Mouse (Mus musculus): Measurements from ENCODE around the gene Serpinb1c.
A peak's percentile ranks its signal among the peaks of the same experiment; 100 is the strongest.
"Not testable (repeated sequence)": the region's sequence is repeated elsewhere in the genome, so short reads cannot be mapped to it uniquely, and the experiment has no call there.

Serpinb1c gene

DNA sequence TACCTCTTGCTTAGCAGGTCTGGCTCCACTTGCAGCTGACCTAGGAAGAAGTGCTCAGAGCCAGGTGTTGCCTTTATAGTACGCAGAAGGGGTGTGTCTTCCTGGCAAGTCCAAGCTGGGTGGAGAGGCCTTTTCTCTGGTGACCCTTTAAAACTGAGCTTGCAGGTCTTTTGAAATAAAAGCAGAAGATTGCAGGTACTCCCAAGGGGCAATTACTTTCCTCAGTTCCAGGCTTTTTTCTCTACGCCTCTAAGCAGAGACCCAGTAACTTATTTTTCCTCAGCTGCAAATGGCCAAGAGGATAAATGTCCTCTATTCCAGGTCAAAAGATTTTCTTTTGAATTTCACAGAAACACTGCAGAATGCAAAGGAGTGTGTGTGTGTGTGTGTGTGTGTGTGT, at the start of gene Serpinb1c:
Serpinb1c (minus strand) TSS at position 101 of the 400 bp plus-strand sequence.
- DNase-seq (ENCODE audit: low spot score), result no peak

DNA sequence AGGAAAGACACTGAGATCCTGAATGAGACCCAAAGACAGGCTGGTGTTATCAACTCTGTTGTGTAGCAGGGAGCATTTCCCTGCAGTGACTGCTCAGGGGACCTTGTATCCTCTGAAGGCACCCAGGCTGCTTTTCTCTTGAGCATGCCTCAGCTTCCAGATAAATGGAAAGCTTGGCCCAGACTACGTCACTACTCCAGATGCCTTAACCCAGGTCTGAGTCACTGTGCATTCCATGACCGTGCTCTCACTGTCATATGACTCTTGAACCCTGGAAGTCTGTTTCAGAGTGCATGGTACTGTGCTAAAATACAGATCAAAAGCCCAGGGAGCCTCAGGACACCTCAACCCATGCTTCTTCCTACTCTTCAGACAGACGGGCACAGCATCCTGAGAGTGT, 41.2 kb upstream of the Serpinb1c start:
- not testable (repeated sequence) for DNase-seq (ENCODE audit: low spot score)

DNA sequence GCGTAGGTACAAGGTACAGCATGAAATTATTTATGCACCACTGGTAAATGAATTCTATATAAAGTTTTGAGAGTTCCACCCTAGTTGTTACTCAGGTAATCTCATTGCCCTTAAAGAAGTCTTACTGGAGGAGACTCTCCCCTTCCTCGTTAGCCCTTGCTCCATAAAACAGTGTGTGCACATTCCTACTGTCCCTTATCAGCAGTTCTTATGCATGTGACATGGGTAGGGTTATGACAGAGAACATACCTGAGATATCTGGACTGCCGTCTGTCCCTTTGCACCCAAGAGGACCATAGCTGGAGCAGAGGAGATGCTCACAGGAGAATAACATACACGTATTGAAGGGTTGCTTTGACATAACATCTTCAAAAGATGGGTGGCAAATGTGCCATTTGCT, 40.3 kb upstream of the Serpinb1c start:
- not testable (repeated sequence) for DNase-seq (ENCODE audit: low spot score)

GRCm38 (mm10) chr13:32934706-32935381, 36.8 kb upstream of the Serpinb1c start:
- no peak for DNase-seq (ENCODE audit: low spot score)

DNA sequence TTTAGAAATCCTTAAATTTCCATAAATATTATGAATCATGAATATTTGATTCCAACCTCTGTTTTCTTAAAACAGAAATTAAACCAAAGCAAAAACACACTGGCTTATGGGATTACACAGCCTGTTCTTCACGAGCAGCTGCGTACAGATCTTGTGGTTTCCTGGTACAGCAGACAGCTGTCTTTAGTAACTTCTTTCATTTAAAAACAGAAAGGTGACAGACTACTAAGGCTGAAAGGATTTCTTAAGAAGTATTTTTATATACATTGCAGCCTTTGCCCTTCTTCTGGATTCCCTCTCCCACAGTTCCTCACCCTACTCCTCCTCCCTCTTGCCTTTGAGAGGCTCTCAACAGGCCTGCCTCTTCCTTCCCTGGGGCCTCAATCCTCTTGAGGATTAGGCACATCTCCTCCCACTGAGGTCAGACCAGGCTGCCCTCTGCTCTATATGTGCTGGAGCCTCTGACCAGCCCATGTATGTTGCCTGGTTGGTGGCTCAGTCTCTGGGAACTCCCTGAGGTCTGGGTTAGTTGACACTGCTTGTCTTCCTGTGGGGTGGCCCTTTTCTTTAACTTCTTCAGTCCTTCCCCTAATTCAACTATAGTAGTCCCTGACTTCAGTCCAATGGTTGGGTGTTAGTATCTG, 31.2 kb upstream of the Serpinb1c start:
- DNase-seq (ENCODE audit: low spot score), result no peak

- no peak for DNase-seq (ENCODE audit: low spot score)
Observed at GRCm38 (mm10) chr13:32927241-32927640, 29.2 kb upstream of the Serpinb1c start.

GRCm38 (mm10) chr13:32926661-32927060, 28.6 kb upstream of the Serpinb1c start:
- DNase-seq (ENCODE audit: low spot score), result no peak

DNA sequence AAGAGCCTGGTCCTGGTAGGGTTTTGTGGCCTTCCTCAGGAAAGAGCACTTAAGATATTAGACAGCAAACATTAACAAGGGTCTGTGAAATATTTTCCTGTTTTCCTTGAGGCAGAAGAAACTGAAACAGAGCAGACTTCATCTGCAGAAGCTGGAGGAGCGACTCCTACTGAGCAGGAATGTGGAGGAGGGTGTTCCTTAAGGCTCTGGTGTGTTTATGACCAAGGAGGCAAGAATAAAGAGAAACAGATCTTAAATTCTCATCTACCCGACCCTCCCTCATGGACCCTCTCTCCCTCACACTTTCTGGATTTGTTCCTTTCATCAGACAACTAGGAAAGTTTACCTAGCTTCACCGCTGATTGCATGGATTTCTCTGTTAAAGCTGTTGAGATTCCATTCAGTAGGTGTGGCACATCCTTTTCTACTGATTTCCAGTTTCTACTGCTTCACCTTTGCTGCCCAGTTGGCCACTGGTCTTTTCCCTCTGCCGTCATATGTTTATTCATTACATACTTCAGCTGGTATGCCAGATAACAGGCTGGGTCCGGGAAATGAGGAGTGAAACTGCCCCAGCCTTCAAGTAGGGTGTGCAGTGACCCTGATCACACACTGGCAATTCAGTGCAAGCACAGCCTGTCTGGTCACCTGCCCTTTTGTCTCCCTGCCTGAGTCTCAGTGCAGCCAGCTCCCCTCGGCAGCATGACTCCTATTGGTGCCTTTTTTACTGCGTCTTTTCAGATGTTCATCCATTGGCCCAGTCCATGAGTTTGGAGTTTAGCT, 26.8 kb upstream of the Serpinb1c start:
- no peak for DNase-seq (ENCODE audit: low spot score)

- no peak for DNase-seq (ENCODE audit: low spot score)
Observed at GRCm38 (mm10) chr13:32922622-32923021, 24.6 kb upstream of the Serpinb1c start.

DNA sequence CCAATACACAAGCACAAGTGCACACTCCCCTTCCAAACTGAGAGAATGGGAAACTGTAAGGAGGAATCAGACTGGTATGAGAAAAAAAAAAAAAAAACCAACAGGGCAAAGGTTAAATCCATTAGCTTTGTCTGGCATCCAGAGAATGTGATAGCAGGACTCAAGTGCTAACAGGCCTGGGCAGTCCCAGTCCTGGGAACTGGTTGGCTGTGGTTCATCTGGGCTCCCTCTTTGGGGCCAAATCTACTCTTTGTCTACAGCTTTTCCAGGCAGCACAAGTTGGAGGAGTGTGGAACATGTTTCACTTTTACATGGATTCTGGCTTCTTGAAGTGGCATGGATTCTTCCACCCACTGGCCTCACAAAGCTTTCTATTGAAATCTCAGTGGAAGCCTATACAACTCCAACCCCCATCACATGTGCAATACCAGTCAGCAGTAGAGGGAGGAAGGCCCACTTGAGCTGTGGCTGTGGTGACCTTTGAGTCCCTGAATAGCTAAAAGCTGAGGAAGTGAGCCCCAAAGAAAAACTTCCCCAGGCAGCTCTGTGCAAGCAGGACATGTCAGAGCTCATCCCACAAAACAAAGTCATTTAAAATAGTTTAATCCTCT, 14.9 kb upstream of the Serpinb1c start:
- DNase-seq (ENCODE audit: low spot score), result no peak

DNA sequence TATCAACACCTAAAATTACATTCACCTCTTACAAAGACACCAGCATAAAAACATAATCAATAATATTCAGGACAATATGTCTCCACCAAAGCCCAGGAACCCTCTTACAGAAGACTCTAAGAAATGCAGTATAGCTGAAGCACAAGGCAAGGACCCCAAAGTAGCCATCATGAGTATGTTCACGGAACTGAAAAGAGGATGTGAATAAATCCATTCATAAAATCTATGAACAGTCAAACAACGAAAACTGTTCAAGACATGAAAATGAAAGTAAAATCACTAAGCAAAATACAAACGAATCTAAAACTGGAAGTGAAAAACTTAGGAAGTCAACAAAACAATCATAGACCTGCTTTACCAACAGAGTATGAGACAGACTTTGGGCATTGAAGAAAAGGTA, 10.2 kb upstream of the Serpinb1c start:
- no peak for DNase-seq (ENCODE audit: low spot score)

- DNase-seq (ENCODE audit: low spot score), result peak; percentile 96
Observed at GRCm38 (mm10) chr13:32903211-32903873, 5.3 kb upstream of the Serpinb1c start.

- peak; percentile 62 for DNase-seq (ENCODE audit: low spot score)
Observed at GRCm38 (mm10) chr13:32902481-32903015, 4.5 kb upstream of the Serpinb1c start.

DNA sequence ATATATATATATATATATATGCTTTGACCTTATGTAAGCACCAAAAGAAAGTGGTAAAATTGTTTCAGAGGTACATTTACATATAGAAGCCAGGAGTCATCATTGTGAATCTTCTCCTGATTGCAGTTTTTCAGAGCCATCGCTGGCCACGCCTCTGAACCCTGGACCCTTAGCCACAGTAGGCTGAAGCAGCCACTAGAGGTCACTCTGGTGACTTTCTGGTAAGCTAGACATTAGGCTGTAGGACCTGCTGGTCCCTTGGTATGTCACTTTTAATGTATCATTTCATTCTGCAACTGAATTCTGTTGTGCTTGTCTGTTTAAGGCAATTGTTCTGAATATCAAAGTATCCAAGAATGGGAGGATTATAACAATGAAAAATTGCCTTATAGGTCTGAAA, 2.6 kb upstream of the Serpinb1c start:
- DNase-seq (ENCODE audit: low spot score), result no peak

- not testable (repeated sequence) for DNase-seq (ENCODE audit: low spot score)
Observed at GRCm38 (mm10) chr13:32899114-32899513, 1.1 kb upstream of the Serpinb1c start.

DNA sequence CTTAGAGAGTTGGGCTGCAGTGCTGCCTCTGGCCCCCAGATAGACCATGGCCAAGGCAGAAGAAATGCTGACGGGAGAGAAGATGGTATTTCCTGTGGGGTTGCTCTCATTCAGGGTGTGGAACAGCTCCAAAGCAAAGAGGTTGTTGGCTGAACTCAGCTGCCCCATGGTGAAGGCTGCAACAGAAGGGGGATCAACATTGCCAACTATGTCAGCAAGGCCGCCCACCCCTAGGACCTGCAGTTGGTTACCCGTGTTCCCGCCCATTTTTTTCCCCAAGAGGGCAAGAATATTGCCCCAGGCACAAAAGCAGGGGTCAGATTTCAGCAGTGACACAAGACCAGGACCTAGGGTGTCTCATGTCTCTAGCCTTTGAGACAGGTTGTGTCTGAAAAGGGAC, 1.1 kb downstream of the Serpinb1c start:
- no peak for DNase-seq (ENCODE audit: low spot score)

- no peak for DNase-seq (ENCODE audit: low spot score)
Observed at GRCm38 (mm10) chr13:32884755-32885154, 13.3 kb downstream of the Serpinb1c start.

- no peak for DNase-seq (ENCODE audit: low spot score)
Observed at GRCm38 (mm10) chr13:32873862-32874261, 24.1 kb downstream of the Serpinb1c start.

DNA sequence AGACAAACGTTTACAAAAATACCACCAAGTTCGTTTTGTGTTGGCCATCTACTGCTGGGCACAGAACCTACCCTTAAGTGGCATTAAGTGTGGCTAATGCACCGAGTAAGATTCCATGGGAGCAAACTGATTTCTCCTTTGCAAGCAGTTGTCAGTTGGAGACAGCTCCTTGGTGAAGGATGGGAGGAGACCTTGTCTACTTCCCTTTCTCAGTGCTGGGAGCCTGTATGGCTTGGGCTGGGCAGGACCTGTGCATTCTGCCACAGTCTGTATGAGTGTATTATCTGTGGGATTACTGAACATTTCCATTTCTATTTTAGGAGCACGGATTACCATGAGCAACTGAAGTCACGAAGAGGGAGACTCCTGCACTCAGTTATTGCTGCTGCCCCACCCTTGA, 29.2 kb downstream of the Serpinb1c start:
- no peak for DNase-seq (ENCODE audit: low spot score)

DNA sequence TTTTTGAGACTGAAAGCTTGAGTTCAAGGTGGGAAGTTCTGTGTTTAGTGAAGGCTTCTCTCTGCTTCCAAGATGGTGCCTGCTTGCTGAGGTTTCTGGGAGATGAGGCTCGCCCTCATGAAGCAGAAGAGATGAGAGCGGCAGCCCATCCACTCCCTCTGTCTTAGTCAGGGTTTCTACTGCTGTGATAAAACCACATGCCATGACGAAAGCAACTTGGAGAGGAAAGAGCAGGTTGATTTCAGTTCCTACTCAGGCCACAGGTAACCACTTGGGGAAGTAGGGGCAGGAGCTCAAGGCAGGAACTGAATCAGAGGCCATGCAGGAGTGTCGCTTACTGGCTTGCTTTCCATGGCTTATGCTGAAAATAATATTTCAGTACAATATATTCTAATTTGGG, 29.8 kb downstream of the Serpinb1c start:
- not testable (repeated sequence) for DNase-seq (ENCODE audit: low spot score)

- no peak for DNase-seq (ENCODE audit: low spot score)
Observed at GRCm38 (mm10) chr13:32867030-32867429, 31.0 kb downstream of the Serpinb1c start.

DNA sequence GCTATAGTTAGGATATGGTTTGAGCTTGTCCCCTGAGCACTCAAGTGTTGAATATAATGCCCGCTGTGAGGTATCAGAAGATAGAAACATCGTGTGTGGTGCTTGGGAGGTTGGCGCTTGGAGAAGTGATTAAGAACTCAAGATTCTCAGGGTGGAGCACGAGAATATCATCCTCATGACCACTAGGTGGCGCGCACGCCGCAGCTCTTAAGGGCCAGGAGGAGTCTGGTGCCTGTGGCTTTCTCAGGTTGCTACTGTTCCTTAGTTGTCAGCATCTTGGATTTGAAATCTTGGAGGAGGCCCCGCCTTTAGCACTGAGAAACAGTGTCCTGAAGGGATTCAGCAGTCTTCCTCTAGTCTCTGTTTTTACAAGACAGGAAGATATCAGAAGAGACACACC, 31.5 kb downstream of the Serpinb1c start:
- peak; percentile 72 for DNase-seq (ENCODE audit: low spot score)

Data from urinary bladder, postnatal 25 days (tissue).